Mouse (Mus musculus) neural tube, embryonic 12.5 days (tissue): ENCODE measurements around the gene Mpp6. TPM values are rescaled to one million over a fixed set of nuclear protein-coding genes. Genes with fewer than 3 reads are reported as not detected.

Experiments
- ATAC-seq: fragments of 200-750 bp; cut with Nextera tagmentation; 2 replicates; pipeline ENCODE4 v1.8.0; 2017; ENCODE audit warnings: low read depth, mild to moderate bottlenecking, moderate TSS enrichment, moderate library complexity; ENCODE audit not compliant: low FRiP score
- H3K27ac ChIP-seq: fragments of 300-500 bp; sonication (generic); 2 replicates; pipeline ENCODE4 v1.5.1; 2016
- H3K27me3 ChIP-seq: fragments of 300-500 bp; sonication (generic); replicated peaks from 2 replicates; pipeline ENCODE4 v1.6.1; 2016; ENCODE audit warnings: mild to moderate bottlenecking
- H3K36me3 ChIP-seq: fragments of 300-500 bp; sonication (generic); 2 replicates; pipeline ENCODE4 v1.6.1; 2016; ENCODE audit warnings: mild to moderate bottlenecking
- H3K4me1 ChIP-seq: fragments of 300-500 bp; sonication (generic); 2 replicates; pipeline ENCODE4 v1.6.1; 2016
- H3K4me2 ChIP-seq: fragments of 300-500 bp; sonication (generic); replicated peaks from 2 replicates; pipeline ENCODE4 v1.6.1; 2016; ENCODE audit warnings: mild to moderate bottlenecking
- H3K4me3 ChIP-seq: fragments of 300-500 bp; sonication (generic); 2 replicates; pipeline ENCODE4 v1.5.1; 2016
- H3K9ac ChIP-seq: fragments of 300-500 bp; sonication (generic); 2 replicates; pipeline ENCODE4 v1.6.1; 2016; ENCODE audit warnings: mild to moderate bottlenecking
- H3K9me3 ChIP-seq: fragments of 300-500 bp; sonication (generic); 2 replicates; pipeline ENCODE4 v1.6.1; 2016; ENCODE audit warnings: mild to moderate bottlenecking
- WGBS: fragments of 180-500 bp; shearing (Covaris S2); methylation state at CpG from one replicate; pipeline ENCODE4 v1.1.7; 2016; 5-methylcytosine and 5-hydroxymethylcytosine counted together
- polyA plus RNA-seq: library from polyadenylated mRNA; unstranded; fragments of >200 nt; fragmentation: Nextera tagmentation; extraction: Ambion mirVana; gene quantifications from 2 replicates; pipeline ENCODE4 v1.2.1, GENCODE M21; 2016

The Mpp6 gene
- polyA plus RNA-seq, 1 experiment from 2014 or later, result 68.6 TPM

DNA sequence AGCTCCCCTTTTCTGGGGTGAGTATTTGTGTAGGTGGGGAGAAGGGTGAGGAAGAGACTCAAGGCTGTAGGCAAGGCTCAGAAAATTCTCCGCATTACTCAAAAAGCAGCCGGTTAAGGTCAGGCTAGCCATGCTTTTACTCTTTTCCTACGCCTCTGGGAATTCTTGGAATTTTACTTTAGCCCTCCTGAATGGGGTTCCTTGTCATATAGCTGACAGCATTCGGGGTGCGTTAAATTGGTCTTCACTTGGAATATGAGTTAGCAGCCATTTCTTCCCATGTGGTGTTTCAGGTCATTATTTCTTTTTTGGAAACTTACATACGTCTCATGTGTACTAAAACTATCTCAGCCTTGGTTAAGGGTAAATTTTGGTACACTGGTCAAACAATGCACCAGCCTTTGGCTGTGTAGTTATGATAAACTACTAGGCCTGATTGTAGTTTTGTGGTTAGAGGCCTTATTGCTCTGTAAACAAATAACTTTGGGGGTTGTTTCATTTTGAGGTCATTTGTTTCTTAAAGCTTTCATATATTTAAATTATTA is 1.1 kb downstream of the Mpp6 start:
- no peaks in the 10 kb centered on the region for H3K9me3 ChIP-seq
- peak overlapping the region; percentile 89 for H3K4me3 ChIP-seq
- WGBS, result 8% methylated on average over 6 of the region's 6 CpGs
- H3K4me2 ChIP-seq, result peak overlapping the region; percentile 76
- no peak overlapping the region for H3K27ac ChIP-seq
- H3K9ac ChIP-seq, result peak overlapping the region; percentile 90
- H3K27me3 ChIP-seq, result no peaks in the 10 kb centered on the region
- no peaks in the 10 kb centered on the region for H3K36me3 ChIP-seq
- no peak for ATAC-seq
- peaks cover 9% of the 10 kb centered on the region for H3K4me1 ChIP-seq

DNA sequence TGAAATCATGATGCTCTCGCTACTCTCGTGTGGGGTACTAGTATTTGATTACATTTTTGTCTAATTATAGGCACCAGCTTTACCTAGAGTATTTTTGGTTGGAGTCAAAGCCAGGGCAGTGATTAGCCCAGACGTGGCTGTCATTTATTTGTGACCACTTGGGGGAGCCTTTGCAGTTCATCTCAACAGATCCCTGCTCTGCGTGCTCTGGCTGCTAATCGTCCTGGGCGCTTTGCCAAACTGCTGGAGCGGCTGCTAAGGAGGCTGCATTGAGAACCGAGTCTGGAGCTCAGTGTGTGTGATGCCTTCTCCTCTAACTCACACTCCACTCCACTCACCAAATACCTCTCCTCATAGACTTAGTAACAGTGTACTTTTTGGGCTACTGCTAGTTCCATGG is 2.7 kb downstream of the Mpp6 start:
- Histone ChIP-seq H3K36me3 (no peaks in the 10 kb centered on the region), H3K9me3 (no peaks in the 10 kb centered on the region), H3K27ac (no peak overlapping the region), H3K4me1 (peaks cover 9% of the 10 kb centered on the region), H3K9ac (no peak overlapping the region), H3K4me2 (peak overlapping the region; percentile 44), H3K27me3 (no peaks in the 10 kb centered on the region), H3K4me3 (no peak overlapping the region)
- peak; percentile 48; the same call in 1 of the 2 replicates for ATAC-seq
- 2% methylated on average over 8 of the region's 8 CpGs for WGBS

DNA sequence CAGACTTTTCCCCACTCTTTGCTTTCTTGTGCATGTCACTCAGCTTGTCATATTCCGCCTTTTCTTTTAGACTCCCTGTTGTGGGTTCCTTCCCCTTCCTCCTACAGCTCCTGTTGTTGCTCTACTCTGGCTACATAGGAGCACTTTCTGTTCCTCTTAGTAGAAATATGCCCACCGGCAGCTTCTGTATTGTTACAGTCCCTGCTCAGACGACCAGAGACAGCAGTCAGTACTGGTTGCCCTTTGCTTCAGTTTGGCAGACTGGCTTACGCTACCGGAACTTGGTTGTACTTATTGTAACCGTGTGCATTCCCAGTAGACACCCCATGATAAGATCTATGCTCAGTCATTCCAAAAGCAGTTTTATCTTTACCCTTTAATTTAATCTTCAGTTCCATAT is 4.2 kb downstream of the Mpp6 start:
- H3K4me1 ChIP-seq, result peaks cover 9% of the 10 kb centered on the region
- WGBS, result 83% methylated on average over 6 of the region's 6 CpGs
- no peak overlapping the region for H3K4me2 ChIP-seq
- H3K9me3 ChIP-seq, result no peaks in the 10 kb centered on the region
- H3K27me3 ChIP-seq, result no peaks in the 10 kb centered on the region
- no peak overlapping the region for H3K9ac ChIP-seq
- H3K36me3 ChIP-seq, result no peaks in the 10 kb centered on the region
- H3K27ac ChIP-seq, result no peak overlapping the region
- H3K4me3 ChIP-seq, result no peak overlapping the region
- no peak for ATAC-seq

DNA sequence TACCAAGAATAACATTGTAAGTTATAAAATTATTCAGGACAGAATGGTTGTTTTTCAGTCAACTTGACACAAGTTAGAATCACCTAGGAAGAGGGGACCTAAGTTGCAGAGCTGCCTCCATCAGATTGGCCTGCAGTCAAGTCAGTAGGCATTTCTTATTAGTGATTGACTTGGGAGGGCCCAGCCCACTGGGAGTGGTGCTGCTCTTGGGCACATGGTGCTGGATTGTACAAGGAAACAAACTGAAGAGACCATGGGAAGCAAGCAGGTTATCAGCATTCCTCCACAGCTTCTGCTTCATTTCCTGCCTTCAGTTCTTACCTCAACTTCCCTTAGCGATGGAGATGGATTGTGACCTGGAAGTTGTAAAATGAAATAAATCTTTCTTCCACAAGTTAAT is 10.9 kb downstream of the Mpp6 start:
- no peak overlapping the region for H3K4me3 ChIP-seq
- H3K27ac ChIP-seq, result no peak overlapping the region
- no peak for ATAC-seq
- H3K9ac ChIP-seq, result no peak overlapping the region
- WGBS, result 93% methylated on average over 1 of the region's 1 CpGs
- peaks cover 5% of the 10 kb centered on the region; the same call in 1 of the 2 replicates for H3K36me3 ChIP-seq
- H3K4me2 ChIP-seq, result no peak overlapping the region
- no peaks in the 10 kb centered on the region for H3K4me1 ChIP-seq
- H3K27me3 ChIP-seq, result no peaks in the 10 kb centered on the region
- H3K9me3 ChIP-seq, result no peaks in the 10 kb centered on the region

DNA sequence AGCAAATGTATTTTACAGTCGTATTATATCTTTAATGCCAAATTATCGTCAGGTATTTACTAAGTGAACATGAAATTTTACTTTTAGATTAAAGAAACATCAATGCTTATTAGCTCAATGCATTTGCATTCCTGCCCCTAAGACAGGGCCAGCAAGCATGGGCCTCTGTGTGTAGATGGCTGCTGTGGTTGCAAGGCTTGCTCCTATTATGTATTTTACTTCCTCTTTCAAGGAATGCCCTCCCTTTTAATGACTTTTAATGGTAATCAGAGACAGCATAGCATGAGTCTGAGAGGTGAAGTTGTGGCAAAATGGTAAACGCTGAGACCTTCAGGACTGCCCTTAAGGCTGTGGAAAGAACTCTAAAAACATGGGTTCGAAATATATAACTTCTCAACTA is 12.8 kb downstream of the Mpp6 start:
- Histone ChIP-seq H3K27me3 (no peaks in the 10 kb centered on the region), H3K4me1 (no peaks in the 10 kb centered on the region), H3K4me3 (no peak overlapping the region), H3K9ac (no peak overlapping the region), H3K4me2 (no peak overlapping the region), H3K27ac (no peak overlapping the region), H3K9me3 (peaks cover 5% of the 10 kb centered on the region; the same call in 1 of the 2 replicates), H3K36me3 (peaks cover 5% of the 10 kb centered on the region; the same call in 1 of the 2 replicates)
- WGBS, result 95% methylated on average over 4 of the region's 4 CpGs
- ATAC-seq, result no peak

DNA sequence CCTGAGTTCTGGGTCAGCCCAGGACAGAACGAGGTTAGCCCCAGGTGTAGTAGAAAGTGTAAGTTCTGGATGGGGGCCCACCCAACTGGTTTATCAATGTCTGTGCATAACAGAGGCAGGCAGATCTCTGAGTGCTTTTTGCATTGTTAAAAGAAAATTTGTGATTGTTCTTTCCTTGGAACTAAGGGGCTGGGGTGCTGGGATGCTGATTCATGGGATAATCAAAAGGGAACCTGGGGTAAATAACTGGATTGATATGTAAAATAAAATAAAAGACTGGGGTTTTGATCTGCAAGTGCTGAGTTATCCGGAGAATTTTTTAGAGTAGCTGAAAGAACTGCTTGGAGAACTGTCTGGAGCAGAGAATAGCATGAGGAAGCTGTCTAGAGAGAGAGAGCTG is 14.2 kb downstream of the Mpp6 start:
- WGBS, result 81% methylated on average over 2 of the region's 2 CpGs
- Histone ChIP-seq H3K27me3 (no peaks in the 10 kb centered on the region), H3K4me2 (no peak overlapping the region), H3K27ac (no peak overlapping the region), H3K9ac (no peak overlapping the region), H3K36me3 (peaks cover 5% of the 10 kb centered on the region; the same call in 1 of the 2 replicates), H3K4me1 (no peaks in the 10 kb centered on the region), H3K9me3 (peaks cover 5% of the 10 kb centered on the region; the same call in 1 of the 2 replicates), H3K4me3 (no peak overlapping the region)
- no peak for ATAC-seq

DNA sequence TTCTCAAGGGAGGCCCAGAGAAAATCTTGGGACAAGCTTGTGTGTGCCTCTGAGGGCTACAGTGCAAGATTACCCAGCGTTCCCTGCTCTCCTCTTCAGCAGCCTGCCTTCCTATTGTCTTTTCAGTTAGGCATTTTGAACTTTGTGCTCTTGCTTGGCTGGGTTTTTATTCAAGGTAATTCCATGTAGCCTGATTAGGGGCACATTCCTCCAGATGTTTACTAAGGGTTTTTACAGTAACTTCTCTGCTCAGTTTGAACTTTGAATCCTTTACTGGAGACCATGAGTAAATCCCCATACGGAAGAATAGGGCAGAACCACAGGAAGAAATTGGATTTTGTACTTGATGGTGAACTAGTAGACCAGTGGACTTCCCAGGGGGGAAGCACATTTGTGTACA is 16.3 kb downstream of the Mpp6 start:
- H3K4me3 ChIP-seq, result no peak overlapping the region
- no peak overlapping the region for H3K4me2 ChIP-seq
- no peak overlapping the region for H3K9ac ChIP-seq
- no peaks in the 10 kb centered on the region for H3K4me1 ChIP-seq
- H3K27ac ChIP-seq, result no peak overlapping the region
- peaks cover 14% of the 10 kb centered on the region for H3K36me3 ChIP-seq
- WGBS, result 89% methylated on average over 2 of the region's 2 CpGs
- peaks cover 5% of the 10 kb centered on the region; the same call in 1 of the 2 replicates for H3K9me3 ChIP-seq
- no peaks in the 10 kb centered on the region for H3K27me3 ChIP-seq
- no peak for ATAC-seq

DNA sequence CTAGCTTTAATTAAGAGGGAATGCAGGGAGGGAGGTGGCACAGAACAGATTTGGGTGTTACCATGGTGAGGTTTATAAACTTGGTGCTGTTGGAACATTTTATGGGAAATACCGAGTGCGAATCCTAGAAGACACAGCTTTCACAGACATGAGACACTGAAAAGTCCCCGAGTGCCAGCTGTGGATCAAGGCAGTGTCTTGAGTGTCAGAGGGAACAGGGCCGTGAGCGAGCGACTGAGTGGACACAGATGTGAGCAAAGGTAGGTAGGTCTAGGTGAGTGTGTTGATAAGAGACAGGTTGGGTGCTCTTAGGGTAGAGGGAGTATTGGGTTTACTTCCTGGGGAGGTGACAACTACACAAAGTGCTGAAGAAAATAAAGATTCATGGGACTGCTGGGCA is 17.5 kb downstream of the Mpp6 start:
- H3K27me3 ChIP-seq, result no peaks in the 10 kb centered on the region
- H3K27ac ChIP-seq, result no peak overlapping the region
- H3K9ac ChIP-seq, result no peak overlapping the region
- H3K4me3 ChIP-seq, result no peak overlapping the region
- H3K4me1 ChIP-seq, result no peaks in the 10 kb centered on the region
- H3K36me3 ChIP-seq, result peaks cover 9% of the 10 kb centered on the region
- no peak for ATAC-seq
- peaks cover 5% of the 10 kb centered on the region; the same call in 1 of the 2 replicates for H3K9me3 ChIP-seq
- WGBS, result 97% methylated on average over 6 of the region's 6 CpGs
- no peak overlapping the region for H3K4me2 ChIP-seq

DNA sequence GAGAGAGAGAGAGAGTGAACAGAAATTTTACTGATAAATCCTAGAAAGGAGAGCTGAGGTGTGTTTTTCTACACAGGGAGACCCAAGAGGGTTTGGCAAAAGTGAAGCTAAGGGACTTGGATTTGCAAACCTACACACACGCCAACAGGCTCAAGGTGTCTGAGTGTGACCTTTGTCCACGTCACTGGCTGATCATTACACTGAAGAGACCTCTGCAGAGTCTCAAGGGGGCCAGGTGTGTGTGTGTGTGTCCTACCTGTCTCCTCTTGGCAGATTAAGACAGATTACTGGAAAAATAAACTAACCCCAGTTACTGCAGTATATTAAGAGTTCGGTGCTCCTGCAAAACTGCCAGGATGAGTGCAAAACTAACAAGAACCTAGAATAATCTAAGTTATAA is 27.6 kb downstream of the Mpp6 start:
- WGBS, result 90% methylated on average over 3 of the region's 3 CpGs
- Histone ChIP-seq H3K27ac (no peak overlapping the region), H3K9ac (no peak overlapping the region), H3K4me3 (no peak overlapping the region), H3K27me3 (no peaks in the 10 kb centered on the region), H3K9me3 (no peaks in the 10 kb centered on the region), H3K4me1 (no peaks in the 10 kb centered on the region), H3K36me3 (no peaks in the 10 kb centered on the region), H3K4me2 (no peak overlapping the region)
- no peak for ATAC-seq

DNA sequence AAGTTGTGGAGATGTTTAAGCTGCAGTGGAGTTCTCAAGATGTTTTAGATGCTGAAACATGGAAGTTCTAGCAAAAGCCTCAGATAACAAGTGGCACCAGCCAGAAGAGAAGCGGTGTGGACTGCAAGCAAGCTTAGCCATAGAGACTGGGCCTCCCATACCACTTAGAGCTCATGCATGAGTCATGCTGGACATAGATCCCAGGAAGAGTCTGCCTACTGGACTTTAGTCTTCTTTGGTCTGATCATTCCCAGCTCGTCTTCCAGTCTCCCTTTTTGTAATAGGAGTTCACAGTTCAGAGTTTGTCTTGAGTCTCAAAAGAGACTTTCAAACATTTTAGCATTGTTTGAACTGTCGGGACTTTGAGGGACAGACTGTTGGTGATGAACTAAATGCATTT is 29.5 kb downstream of the Mpp6 start:
- no peak overlapping the region for H3K4me2 ChIP-seq
- 94% methylated on average over 3 of the region's 3 CpGs for WGBS

DNA sequence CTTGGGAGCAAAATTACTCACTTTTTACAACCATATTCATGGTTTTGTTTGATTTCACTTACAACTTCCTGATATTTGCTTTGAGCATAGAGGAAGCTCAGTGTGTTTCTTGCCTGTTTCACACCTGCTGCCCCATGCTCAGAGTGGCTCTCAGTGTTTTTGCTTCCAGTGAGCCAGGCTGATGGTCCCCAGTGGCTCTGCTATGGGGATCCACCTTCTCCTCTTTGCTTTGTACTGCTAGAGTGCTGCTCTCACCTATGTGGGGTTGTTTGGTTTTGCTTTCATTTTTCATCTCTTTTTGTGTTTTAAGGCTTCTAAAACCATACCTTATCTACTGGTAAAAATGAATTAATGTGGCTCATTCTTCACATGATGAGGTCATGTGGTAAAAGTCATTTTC is 36.1 kb downstream of the Mpp6 start:
- no peaks in the 10 kb centered on the region for H3K9me3 ChIP-seq
- no peak overlapping the region for H3K4me3 ChIP-seq
- H3K4me2 ChIP-seq, result no peak overlapping the region
- H3K27me3 ChIP-seq, result no peaks in the 10 kb centered on the region
- H3K36me3 ChIP-seq, result no peaks in the 10 kb centered on the region; the same call in 1 of the 2 replicates
- no peak overlapping the region for H3K27ac ChIP-seq
- no peak overlapping the region for H3K9ac ChIP-seq
- no peak for ATAC-seq
- no peaks in the 10 kb centered on the region for H3K4me1 ChIP-seq

More for the DNA sequence above, 29.5 kb downstream of the Mpp6 start:
- no peak overlapping the region for H3K27ac ChIP-seq
- H3K4me1 ChIP-seq, result no peaks in the 10 kb centered on the region
- no peaks in the 10 kb centered on the region for H3K27me3 ChIP-seq
- no peaks in the 10 kb centered on the region for H3K36me3 ChIP-seq
- no peak for ATAC-seq
- H3K4me3 ChIP-seq, result no peak overlapping the region
- H3K9me3 ChIP-seq, result no peaks in the 10 kb centered on the region
- H3K9ac ChIP-seq, result no peak overlapping the region

DNA sequence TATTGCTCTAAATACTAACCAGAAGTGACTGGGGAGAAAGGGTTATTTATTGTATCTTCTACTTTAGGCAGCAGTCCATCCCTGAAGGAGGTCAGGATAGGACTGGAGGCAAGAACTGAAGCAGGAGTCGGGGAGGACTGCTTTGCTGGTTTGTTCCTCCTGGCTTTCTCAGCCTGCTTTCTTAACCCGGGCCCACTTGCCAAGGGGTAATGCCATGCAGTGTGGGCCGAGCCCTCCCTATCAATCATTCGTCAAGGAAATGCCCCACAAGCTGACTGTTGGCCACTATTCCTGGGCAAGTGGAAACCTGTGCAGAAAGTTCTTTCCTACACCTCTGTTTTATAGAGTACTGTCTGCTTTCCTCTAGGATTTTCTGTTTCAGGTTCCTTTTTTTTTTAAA is 39.3 kb downstream of the Mpp6 start:
- H3K27me3 ChIP-seq, result no peaks in the 10 kb centered on the region
- H3K4me3 ChIP-seq, result no peak overlapping the region
- no peak overlapping the region for H3K9ac ChIP-seq
- H3K4me1 ChIP-seq, result no peaks in the 10 kb centered on the region
- H3K4me2 ChIP-seq, result no peak overlapping the region
- 87% methylated on average over 4 of the region's 4 CpGs for WGBS
- H3K27ac ChIP-seq, result no peak overlapping the region
- H3K36me3 ChIP-seq, result no peaks in the 10 kb centered on the region; the same call in 1 of the 2 replicates
- no peaks in the 10 kb centered on the region for H3K9me3 ChIP-seq
- ATAC-seq, result no peak

DNA sequence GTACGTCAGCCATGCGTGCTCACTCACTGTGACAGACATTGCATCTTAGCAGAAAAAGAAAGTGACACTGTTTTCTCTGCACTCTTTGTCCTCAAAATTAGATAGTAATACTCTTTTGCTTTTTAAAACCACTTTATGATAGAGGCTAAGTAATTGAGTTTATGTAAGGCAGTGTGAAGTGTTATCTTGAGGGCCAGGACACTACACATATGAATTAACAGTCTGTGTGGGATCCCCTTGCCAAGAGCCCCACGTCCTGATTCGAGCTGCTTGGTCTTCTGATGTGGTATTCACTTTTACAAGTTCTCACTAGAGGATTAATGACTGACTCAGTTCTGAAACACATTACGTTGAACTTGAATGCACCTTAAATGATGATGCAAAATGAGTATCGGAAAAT is 49.8 kb downstream of the Mpp6 start:
- Histone ChIP-seq H3K4me2 (no peak overlapping the region), H3K27me3 (no peaks in the 10 kb centered on the region), H3K36me3 (peaks cover 2% of the 10 kb centered on the region; the same call in 1 of the 2 replicates), H3K9ac (no peak overlapping the region), H3K9me3 (no peaks in the 10 kb centered on the region), H3K27ac (no peak overlapping the region), H3K4me3 (no peak overlapping the region), H3K4me1 (no peaks in the 10 kb centered on the region)
- no peak for ATAC-seq
- WGBS, result 83% methylated on average over 6 of the region's 6 CpGs
